Mouse (Mus musculus) heart, postnatal 25 days (tissue): Measurements from ENCODE around the gene Tars. TPM values are rescaled to one million over a fixed set of nuclear protein-coding genes. Genes with fewer than 3 reads are reported as not detected.
A peak's percentile ranks its signal among the peaks of the same experiment; 100 is the strongest.

ENCODE experiments used
- DNase-seq: peaks from one replicate; pipeline ENCODE4 v3.0.0; 2022; ENCODE audit warnings: low spot score
- intact Hi-C: fragments of 180-260 bp; cut with DNase I; formaldehyde crosslinking; loops from one replicate; pipeline ENCODE4 v1.15.1; 2025
- total RNA-seq, 2 experiments: library from RNA; stranded (reverse); gene quantifications; 2 replicates each; pipeline ENCODE4 v1.2.3; 2021

Tars gene
- 10 to 100 TPM; 22.5 to 25.1 TPM for total RNA-seq

GRCm38 (mm10) chr15:11399356-11400067, at the start of gene Tars:
TSS of gene Tars (minus strand) at chr15:11399665.
- intact Hi-C loops = loop anchor here (10.0 kb wide), 1 partner anchor 355 kb away; no protein-coding TSS in a partner anchor
- DNase-seq = peak; percentile 97

- peak; percentile 2 for DNase-seq
- intact Hi-C loops = no loop called here
These were observed 37.9 kb upstream of the Tars start for GRCm38 (mm10) chr15:11437361-11437760.

- DNase-seq = peak; percentile 14
- intact Hi-C loops = no loop called here
These were observed 37.3 kb upstream of the Tars start for GRCm38 (mm10) chr15:11436709-11437280.

GRCm38 (mm10) chr15:11426899-11427298, 27.4 kb upstream of the Tars start:
- no peak for DNase-seq
- intact Hi-C loops = no loop called here

- intact Hi-C loops = loop anchor here (5.0 kb wide), 1 partner anchor 174 kb away; no protein-coding TSS in a partner anchor
- no peak for DNase-seq
These were observed 14.0 kb upstream of the Tars start for GRCm38 (mm10) chr15:11413484-11413883.

GRCm38 (mm10) chr15:11412542-11412941, 13.1 kb upstream of the Tars start:
- intact Hi-C loops = loop anchor here (5.0 kb wide), 1 partner anchor 175 kb away; no protein-coding TSS in a partner anchor
- DNase-seq = no peak

- intact Hi-C loops = loop anchor here (5.0 kb wide), 1 partner anchor 175 kb away; no protein-coding TSS in a partner anchor
- DNase-seq = no peak
These were observed 12.4 kb upstream of the Tars start for GRCm38 (mm10) chr15:11411846-11412245.

- DNase-seq = no peak
- intact Hi-C loops = loop anchor here (1.0 to 10.0 kb wide), 3 partner anchors 347 to 558 kb away; partner anchors contain the start of gene Npr3
These were observed 8.8 kb upstream of the Tars start for GRCm38 (mm10) chr15:11408155-11408826.

- intact Hi-C loops = loop anchor here (5.0 to 10.0 kb wide), 2 partner anchors 347 to 500 kb away; partner anchors contain the start of gene Npr3
- DNase-seq = no peak
These were observed 7.9 kb upstream of the Tars start for GRCm38 (mm10) chr15:11407381-11407780.

GRCm38 (mm10) chr15:11406769-11407168, 7.3 kb upstream of the Tars start:
- DNase-seq = no peak
- intact Hi-C loops = loop anchor here (5.0 to 10.0 kb wide), 2 partner anchors 348 to 501 kb away; partner anchors contain the start of gene Npr3

- DNase-seq = no peak
- intact Hi-C loops = no loop called here
These were observed 652 bp downstream of the Tars start for GRCm38 (mm10) chr15:11398676-11399350.

GRCm38 (mm10) chr15:11396421-11396820, 3.0 kb downstream of the Tars start:
- intact Hi-C loops = no loop called here
- DNase-seq = no peak

GRCm38 (mm10) chr15:11392903-11393302, 6.6 kb downstream of the Tars start:
- intact Hi-C loops = no loop called here
- DNase-seq = no peak

- intact Hi-C loops = no loop called here
- no peak for DNase-seq
These were observed 15.7 kb downstream of the Tars start for GRCm38 (mm10) chr15:11383796-11384195.

- no peak for DNase-seq
- intact Hi-C loops = no loop called here
These were observed 16.9 kb downstream of the Tars start for GRCm38 (mm10) chr15:11382585-11382984.

- intact Hi-C loops = loop anchor here (1.0 to 2.0 kb wide), 2 partner anchors 342 to 460 kb away; no protein-coding TSS in a partner anchor
- no peak for DNase-seq
These were observed 18.8 kb downstream of the Tars start for GRCm38 (mm10) chr15:11380616-11381015.

- intact Hi-C loops = loop anchor here (1.0 to 2.0 kb wide), 2 partner anchors 342 to 459 kb away; no protein-coding TSS in a partner anchor
- no peak for DNase-seq
These were observed 19.4 kb downstream of the Tars start for GRCm38 (mm10) chr15:11380087-11380530.

GRCm38 (mm10) chr15:11379431-11380086, 19.9 kb downstream of the Tars start:
- no peak for DNase-seq

GRCm38 (mm10) chr15:11370477-11371085, 28.9 kb downstream of the Tars start:
- DNase-seq = no peak
- intact Hi-C loops = no loop called here

More at GRCm38 (mm10) chr15:11379431-11380086, 19.9 kb downstream of the Tars start:
- intact Hi-C loops = loop anchor here (1.0 to 2.0 kb wide), 2 partner anchors 341 to 459 kb away; no protein-coding TSS in a partner anchor
